Mouse (Mus musculus) cerebellum, postnatal 36 days (tissue): ENCODE measurements around the gene Sema3f.

Experiments used
- DNase-seq, 2 experiments: peaks; one replicate each; pipeline ENCODE4 v3.0.0; 2021 to 2022; ENCODE audit warnings: mixed read lengths in 2 of 2

The Sema3f gene

GRCm38 (mm10) chr9:107631861-107632260 lies 78.4 kb downstream of the Sema3f start:
- no peak for DNase-seq
